In genomic region chr11:54953993-54954446, GRCm38 (mm10) we compare ENCODE assay signal across 10 mouse cellular contexts. TPM values are rescaled to one million over a fixed set of nuclear protein-coding genes. Genes with fewer than 3 reads are reported as not detected.
DNase-seq lines count a peak whose midpoint lies in the region; ATAC-seq and TF ChIP-seq lines count a peak whose summit lies in the region.
"Had no signal": no experiment of that assay in that cellular context is flagged by ENCODE, and none has a peak within 500 bp of the region (broad histone marks: within the 10 kb centered on the region; RNA-seq: fewer than 3 reads in every experiment).

No protein-coding gene starts in this region.

- intact Hi-C loops in left cerebral cortex, postnatal 36 days (cut with DNase I) = no loop called here

- no peak for TF ChIP-seq POLR2A in brain, embryonic 14.5 days (IDR thresholded peaks at IDR 0.05; ENCODE audit: borderline replicate concordance, extremely low read depth, insufficient read depth, insufficient read length, poor library complexity, severe bottlenecking)

- H3K4me1 ChIP-seq in hindbrain, embryonic 14.5 days (replicated peaks; ENCODE audit: control insufficient read depth, insufficient read depth, low read length) = peaks cover 14% of the 10 kb centered on the region; the same call in 1 of the 2 replicates
- 0 out of 2 replicates have a peak, but pooled peaks cover 4% of the 10 kb centered on the region for H3K4me1 ChIP-seq in neural tube, embryonic 14.5 days (ENCODE audit: control insufficient read depth, insufficient read depth, low read length)

- WGBS in hindbrain, embryonic 14.5 days = 18% methylated on average over 9 of the region's 9 CpGs
- WGBS in neural tube, embryonic 14.5 days = 16% methylated on average over 9 of the region's 9 CpGs

- peak overlapping the region; percentile 22; the same call in 1 of the 2 replicates for H3K4me2 ChIP-seq in hindbrain, embryonic 14.5 days (replicated peaks)
- 0 out of 2 replicates have a peak overlapping the region, but pooled peaks have one; percentile 12 for H3K4me2 ChIP-seq in neural tube, embryonic 14.5 days (ENCODE audit: low read depth, low read length)

- no peak overlapping the region for H3K27ac ChIP-seq in hindbrain, embryonic 14.5 days
- no peak overlapping the region for H3K27ac ChIP-seq in neural tube, embryonic 14.5 days (ENCODE audit: low read depth, low read length)
- H3K27ac ChIP-seq: left cerebral cortex, adult 2 months had no signal

- H3K27me3 ChIP-seq in hindbrain, embryonic 14.5 days (ENCODE audit: control insufficient read depth, insufficient read depth, low read length) = no peaks in the 10 kb centered on the region
- no peaks in the 10 kb centered on the region for H3K27me3 ChIP-seq in neural tube, embryonic 14.5 days (ENCODE audit: control insufficient read depth, insufficient read depth, low read length)

- H3K9ac ChIP-seq in hindbrain, embryonic 14.5 days = 0 out of 2 replicates have a peak overlapping the region, but pooled peaks have one; percentile 20
- H3K9ac ChIP-seq in neural tube, embryonic 14.5 days (replicated peaks; ENCODE audit: low read depth, low read length) = no peak overlapping the region

- ATAC-seq in hindbrain, embryonic 14.5 days (ENCODE audit: low FRiP score) = no peak
- no peak for ATAC-seq in neural tube, embryonic 14.5 days (ENCODE audit: low read depth)

- no peak for TF ChIP-seq CTCF in brain, embryonic 14.5 days (IDR thresholded peaks at IDR 0.05; ENCODE audit: borderline replicate concordance, extremely low read depth, insufficient read depth, insufficient read length)

- no peaks in the 10 kb centered on the region for H3K36me3 ChIP-seq in hindbrain, embryonic 14.5 days (replicated peaks; ENCODE audit: control insufficient read depth, insufficient read depth)
- H3K36me3 ChIP-seq in neural tube, embryonic 14.5 days (ENCODE audit: control insufficient read depth, insufficient read depth, low read length) = no peaks in the 10 kb centered on the region

- H3K4me3 ChIP-seq in hindbrain, embryonic 14.5 days (replicated peaks; ENCODE audit: low read length) = no peak overlapping the region
- no peak overlapping the region for H3K4me3 ChIP-seq in neural tube, embryonic 14.5 days (ENCODE audit: low read depth, low read length)
- H3K4me3 ChIP-seq: left cerebral cortex, adult 2 months had no signal

- peak; percentile 17 to 30 for DNase-seq in left cerebral cortex, postnatal 36 days (ENCODE audit: low spot score in 2 of 2)
- DNase-seq in left cerebral cortex, adult 11 months (ENCODE audit: low spot score) = no peak
- DNase-seq in brain, embryonic 14.5 days (ENCODE audit: low read depth) = peak; percentile 18
- DNase-seq in hindbrain, embryonic 14.5 days (ENCODE audit: low spot score) = no peak
- DNase-seq in adrenal gland, postnatal 4 days (ENCODE audit: low spot score in 2 of 2) = no peak
- DNase-seq in thymus, postnatal 4 days = no peak
- no peak for DNase-seq in testis, postnatal 10 days (ENCODE audit: low spot score)
- DNase-seq: adrenal gland, adult 2 months had no signal

- no peaks in the 10 kb centered on the region for H3K9me3 ChIP-seq in hindbrain, embryonic 14.5 days (ENCODE audit: control insufficient read depth, low read length)
- H3K9me3 ChIP-seq in neural tube, embryonic 14.5 days (ENCODE audit: control insufficient read depth, low read length) = no peaks in the 10 kb centered on the region

RNA-seq across cellular contexts. Expression of gene Tnip1, which starts 8.7 kb away (rescaled TPM):
- total RNA-seq in left cerebral cortex, postnatal 36 days (2021) = 10 to 100 TPM; 37.5 to 42.0 TPM
- 13.3 and 16.0 TPM in 2 replicates for polyA plus RNA-seq in brain, embryonic 14.5 days (2012; rRNA removed)
- polyA plus RNA-seq in hindbrain, embryonic 14.5 days (2014; fragmentation: Nextera tagmentation; extraction: Ambion mirVana) = 15.8 and 17.0 TPM in 2 replicates
- 16.1 TPM in 2 replicates for polyA plus RNA-seq in neural tube, embryonic 14.5 days (2014; fragmentation: Nextera tagmentation; extraction: Ambion mirVana)
- 10 to 100 TPM; 73.4 to 75.0 TPM for total RNA-seq in adrenal gland, postnatal 4 days (2021)

RNA-seq across cellular contexts. Expression of gene Gpx3, which starts 51.8 kb away (rescaled TPM):
- total RNA-seq in left cerebral cortex, postnatal 36 days (2021) = 1 to 10 TPM; 7.9 to 8.9 TPM
- 5.8 and 14.6 TPM in 2 replicates for polyA plus RNA-seq in brain, embryonic 14.5 days (2012; rRNA removed)
- polyA plus RNA-seq in hindbrain, embryonic 14.5 days (2014; fragmentation: Nextera tagmentation; extraction: Ambion mirVana) = 67.6 and 73.6 TPM in 2 replicates
- 67.9 and 69.9 TPM in 2 replicates for polyA plus RNA-seq in neural tube, embryonic 14.5 days (2014; fragmentation: Nextera tagmentation; extraction: Ambion mirVana)
- total RNA-seq in adrenal gland, postnatal 4 days (2021) = 100 to 1,000 TPM in 1 of 2 experiments, 10 to 100 TPM in 1; 33.8 to 163 TPM

Comparison
In these comparisons a context has a peak if more than half of its experiments do, and no peak if none do; other contexts are left out.
1. DNase-seq: peak in left cerebral cortex, postnatal 36 days (2 of 2) and brain, embryonic 14.5 days (single experiment); none in left cerebral cortex, adult 11 months (single experiment), hindbrain, embryonic 14.5 days (single experiment), adrenal gland, postnatal 4 days (0 of 2), thymus, postnatal 4 days (single experiment) and testis, postnatal 10 days (single experiment).